Mouse (Mus musculus) thymus, adult 2 months (tissue): ENCODE measurements around the gene Pfkfb3. TPM values are rescaled to one million over a fixed set of nuclear protein-coding genes. Genes with fewer than 3 reads are reported as not detected.

Experiments used
- DNase-seq: peaks from one replicate; pipeline ENCODE4 v3.0.0; 2021
- H3K27ac ChIP-seq: fragments of 200-500 bp; 2 replicates; pipeline ENCODE4 v1.5.1; 2012; ENCODE audit warnings: low read length, control low read depth; ENCODE audit not compliant: control insufficient read depth, insufficient read depth
- H3K27me3 ChIP-seq: fragments of 200-500 bp; 2 replicates; pipeline ENCODE4 v1.6.1; 2012; ENCODE audit warnings: mild to moderate bottlenecking, low read length, moderate library complexity, mixed read lengths; ENCODE audit not compliant: control insufficient read depth, insufficient read depth
- H3K36me3 ChIP-seq: fragments of 200-500 bp; 2 replicates; pipeline ENCODE4 v1.6.1; 2012; ENCODE audit warnings: mild to moderate bottlenecking, low read length, moderate library complexity; ENCODE audit not compliant: control insufficient read depth, insufficient read depth
- H3K4me1 ChIP-seq: fragments of 200-500 bp; replicated peaks from 2 replicates; pipeline ENCODE4 v1.6.1; 2012; ENCODE audit warnings: low read length; ENCODE audit not compliant: control insufficient read depth, insufficient read depth
- H3K4me3 ChIP-seq: fragments of 200-500 bp; 2 replicates; pipeline ENCODE4 v1.5.1; 2012; ENCODE audit warnings: mild to moderate bottlenecking, low read length, control low read depth, moderate library complexity; ENCODE audit not compliant: control insufficient read depth, insufficient read depth
- CTCF ChIP-seq: fragments of 200-500 bp; IDR thresholded peaks from 2 replicates; pipeline ENCODE4 v1.5.1; 2012; ENCODE audit warnings: mild to moderate bottlenecking, control low read depth, low read length, moderate library complexity, borderline replicate concordance; ENCODE audit not compliant: control insufficient read depth, poor library complexity, insufficient read depth; ENCODE audit errors: extremely low read depth
- POLR2A ChIP-seq: fragments of 200-500 bp; IDR thresholded peaks from 2 replicates; pipeline ENCODE4 v1.6.1; 2012; ENCODE audit warnings: mild to moderate bottlenecking, low read length, control low read depth, moderate library complexity; ENCODE audit not compliant: control insufficient read depth, poor library complexity, insufficient read depth; ENCODE audit errors: extremely low read depth
- WGBS: fragments of 180-500 bp; shearing (Covaris S2); methylation state at CpG from one replicate; pipeline ENCODE4 v1.1.7; 2018; 5-methylcytosine and 5-hydroxymethylcytosine counted together
- polyA plus RNA-seq: library from polyadenylated mRNA; depleted of rRNA; stranded (reverse); fragments of >200 nt; gene quantifications from 2 replicates; pipeline ENCODE4 v1.2.3, GENCODE M21; 2012

The Pfkfb3 gene
- polyA plus RNA-seq, 1 experiment, result 47.2 TPM

DNA sequence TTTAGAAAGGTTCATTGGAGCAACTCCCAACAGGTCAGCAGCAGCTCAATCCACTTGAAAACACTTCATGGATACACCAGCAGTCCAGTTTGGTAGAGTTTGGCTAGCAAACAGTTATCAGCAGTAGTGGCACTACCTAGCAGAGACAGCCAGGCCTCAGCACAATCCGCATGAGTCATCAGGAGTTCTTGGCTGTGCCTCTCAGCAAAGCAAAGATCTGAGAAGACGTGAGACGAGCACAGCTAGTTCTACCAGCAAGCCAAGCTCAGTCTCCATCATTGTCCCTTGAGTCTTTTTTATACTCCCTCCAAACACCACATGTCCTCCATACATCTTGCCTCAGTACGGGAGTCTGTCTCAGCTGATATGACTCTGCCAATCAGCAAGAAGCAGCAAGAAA is 25.5 kb upstream of the Pfkfb3 start:
- 98% methylated on average over 4 of the region's 4 CpGs for WGBS
- TF ChIP-seq CTCF (no peak), POLR2A (no peak)
- peaks cover 5% of the 10 kb centered on the region; the same call in 1 of the 2 replicates for H3K36me3 ChIP-seq
- DNase-seq, result no peak
- no peaks in the 10 kb centered on the region for H3K27me3 ChIP-seq
- H3K4me3 ChIP-seq, result no peak overlapping the region
- no peaks in the 10 kb centered on the region for H3K4me1 ChIP-seq
- H3K27ac ChIP-seq, result no peak overlapping the region

DNA sequence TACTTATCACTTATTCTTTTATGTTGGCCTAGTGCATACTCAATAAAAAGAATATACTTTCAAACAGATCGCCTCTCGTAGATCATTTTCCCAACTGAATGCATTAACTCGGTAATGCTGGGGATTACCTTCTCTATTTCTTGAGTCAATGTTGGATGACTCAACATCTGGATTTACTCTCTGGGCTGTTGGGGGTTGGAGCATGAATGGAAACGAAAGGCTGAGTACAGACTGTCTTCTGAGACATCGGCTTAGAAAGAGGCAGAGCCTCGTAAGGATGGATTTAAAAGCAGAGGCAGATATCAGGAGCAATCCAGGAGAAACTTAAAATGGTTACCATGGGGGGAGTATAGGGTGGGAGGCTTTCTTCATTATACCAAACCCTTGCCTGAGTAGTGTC is 24.3 kb upstream of the Pfkfb3 start:
- no peak overlapping the region for H3K4me3 ChIP-seq
- 0 out of 2 replicates have a peak, but pooled peaks cover 2% of the 10 kb centered on the region for H3K4me1 ChIP-seq
- 97% methylated on average over 6 of the region's 6 CpGs for WGBS

DNA sequence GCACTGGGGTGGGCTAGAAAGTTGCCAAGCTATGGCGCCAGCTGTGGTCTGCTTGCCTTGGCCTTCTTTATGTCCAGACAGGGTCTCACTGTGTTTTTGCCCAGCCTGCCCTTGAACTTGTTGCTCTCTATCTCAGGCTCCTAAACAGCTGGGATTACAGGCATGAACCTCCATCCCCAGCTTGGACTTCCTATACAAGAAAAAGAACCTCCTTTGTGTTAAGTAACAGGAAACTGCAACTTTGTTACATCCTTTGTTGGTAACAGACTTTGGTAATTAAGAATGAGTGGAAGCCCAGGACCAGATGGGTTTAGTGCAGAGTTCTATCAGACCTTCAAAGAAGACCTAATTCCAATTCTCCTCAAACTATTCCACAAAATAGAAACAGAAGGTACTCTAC is 19.8 kb upstream of the Pfkfb3 start:
- 94% methylated on average over 1 of the region's 1 CpGs for WGBS
- no peak overlapping the region for H3K4me3 ChIP-seq
- DNase-seq, result no peak
- no peaks in the 10 kb centered on the region for H3K27me3 ChIP-seq
- no peak for TF ChIP-seq CTCF
- no peak overlapping the region for H3K27ac ChIP-seq
- 0 out of 2 replicates have a peak, but pooled peaks cover 2% of the 10 kb centered on the region for H3K4me1 ChIP-seq
- H3K36me3 ChIP-seq, result no peaks in the 10 kb centered on the region

More for the DNA sequence above, 24.3 kb upstream of the Pfkfb3 start:
- H3K27ac ChIP-seq, result no peak overlapping the region
- no peaks in the 10 kb centered on the region for H3K36me3 ChIP-seq
- no peaks in the 10 kb centered on the region for H3K27me3 ChIP-seq
- TF ChIP-seq CTCF (no peak), POLR2A (no peak)
- no peak for DNase-seq

DNA sequence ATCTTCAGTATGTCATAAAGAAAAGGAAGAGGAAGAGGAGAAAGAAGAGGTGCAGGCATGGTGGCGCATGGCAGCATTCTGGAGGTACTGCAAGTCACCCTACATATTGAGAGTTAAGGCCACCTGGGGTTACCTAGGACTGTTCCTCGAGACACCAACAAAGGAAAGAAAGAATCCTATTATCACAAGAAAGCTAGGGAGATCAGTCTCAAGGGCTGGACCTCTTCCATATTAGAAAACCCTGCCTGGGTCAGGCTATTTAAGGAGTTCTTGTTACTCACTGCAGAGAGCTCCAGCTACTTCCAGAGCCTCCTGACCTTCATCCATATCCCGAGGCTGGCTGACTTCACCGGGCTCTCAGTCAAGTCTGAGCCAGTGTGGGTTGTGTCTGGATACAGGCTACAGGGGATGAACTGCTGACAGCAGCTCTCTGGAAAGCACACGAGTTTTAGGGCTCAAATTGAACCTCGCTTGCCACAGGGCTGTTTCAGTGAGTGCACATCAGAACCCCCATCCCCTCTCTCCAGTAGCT is 17.2 kb upstream of the Pfkfb3 start:
- Histone ChIP-seq H3K27ac (no peak overlapping the region), H3K36me3 (no peaks in the 10 kb centered on the region), H3K4me1 (0 out of 2 replicates have a peak, but pooled peaks cover 2% of the 10 kb centered on the region), H3K4me3 (no peak overlapping the region), H3K27me3 (no peaks in the 10 kb centered on the region)
- WGBS, result 81% methylated on average over 6 of the region's 6 CpGs
- no peak for DNase-seq
- no peak for TF ChIP-seq POLR2A
- TF ChIP-seq CTCF, result no peak

DNA sequence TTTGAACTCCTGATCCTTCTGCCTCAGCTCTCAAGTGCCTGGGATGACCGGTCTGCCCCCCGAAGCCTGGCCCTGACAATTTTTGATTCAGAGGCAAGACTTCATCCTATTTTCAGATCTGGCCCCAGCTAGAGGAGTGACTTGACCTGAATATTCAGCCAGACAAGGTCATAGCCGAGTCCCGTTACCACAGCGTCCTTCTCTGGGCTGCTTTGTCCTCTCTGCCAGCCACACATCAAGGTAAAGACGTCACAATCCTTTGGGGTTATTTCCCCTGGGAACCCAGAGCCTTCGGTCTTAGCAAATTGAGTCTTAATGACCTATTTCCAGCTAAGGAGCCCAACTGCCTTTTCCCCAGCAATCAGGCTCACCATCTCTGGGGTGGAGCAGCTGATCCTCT is 14.6 kb upstream of the Pfkfb3 start:
- 95% methylated on average over 7 of the region's 7 CpGs for WGBS
- peaks cover 4% of the 10 kb centered on the region; the same call in 1 of the 2 replicates for H3K4me1 ChIP-seq
- TF ChIP-seq CTCF (no peak), POLR2A (no peak)

DNA sequence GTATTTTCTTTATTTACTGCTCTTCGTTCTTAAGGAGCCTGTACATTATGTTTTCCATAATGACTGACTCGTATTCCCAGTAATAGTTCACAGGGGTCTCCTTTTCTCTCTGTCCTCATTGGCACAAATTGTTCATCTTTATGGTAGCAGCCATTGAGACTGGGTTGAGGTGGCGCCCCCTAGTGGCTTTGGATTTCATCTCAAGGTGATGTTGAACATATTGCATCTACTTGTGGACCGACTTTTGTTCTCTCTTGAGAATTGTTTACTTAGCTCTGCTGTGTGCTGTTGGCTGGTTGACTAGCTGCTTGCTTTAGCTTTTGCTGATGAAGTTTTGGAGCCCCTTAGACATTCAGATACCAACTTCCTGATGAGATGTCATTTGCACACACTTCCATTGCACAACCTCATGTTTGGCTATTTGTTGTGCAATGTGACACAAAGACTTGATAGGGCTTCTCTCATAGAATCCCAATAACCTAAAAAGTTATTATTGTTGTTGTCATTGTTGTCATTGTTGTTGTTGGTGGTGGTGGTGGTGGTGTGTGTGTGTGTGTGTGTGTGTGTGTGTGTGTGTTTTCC is 14.0 kb upstream of the Pfkfb3 start:
- WGBS, result 59% methylated on average over 4 of the region's 4 CpGs

More for the DNA sequence above, 14.6 kb upstream of the Pfkfb3 start:
- Histone ChIP-seq H3K36me3 (no peaks in the 10 kb centered on the region), H3K27ac (no peak overlapping the region), H3K4me3 (no peak overlapping the region), H3K27me3 (no peaks in the 10 kb centered on the region)
- DNase-seq, result no peak

DNA sequence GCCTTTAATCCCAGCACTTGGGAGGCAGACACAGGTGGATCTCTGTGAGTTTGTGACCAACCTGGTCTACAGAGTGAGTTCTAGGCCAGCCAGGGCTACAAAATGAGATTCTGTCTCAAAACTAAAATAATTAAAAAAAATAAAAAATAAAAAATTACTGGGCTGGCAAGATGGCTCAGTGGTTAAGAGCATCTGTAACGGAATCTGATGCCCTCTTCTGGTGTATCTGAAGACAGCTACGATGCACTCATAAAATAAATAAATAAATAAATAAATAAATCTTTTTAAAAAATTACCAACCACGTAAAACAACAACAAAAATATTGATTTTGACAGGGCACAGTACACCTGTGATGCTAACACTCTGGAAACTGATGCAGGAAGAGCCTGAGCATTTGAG is 13.0 kb upstream of the Pfkfb3 start:
- Histone ChIP-seq H3K4me3 (no peak overlapping the region), H3K27ac (no peak overlapping the region), H3K4me1 (peaks cover 4% of the 10 kb centered on the region; the same call in 1 of the 2 replicates), H3K27me3 (no peaks in the 10 kb centered on the region), H3K36me3 (no peaks in the 10 kb centered on the region)
- WGBS, result 83% methylated on average over 3 of the region's 3 CpGs
- DNase-seq, result no peak
- TF ChIP-seq CTCF (no peak), POLR2A (no peak)

More for the DNA sequence above, 14.0 kb upstream of the Pfkfb3 start:
- Histone ChIP-seq H3K27ac (no peak overlapping the region), H3K4me1 (peaks cover 4% of the 10 kb centered on the region; the same call in 1 of the 2 replicates), H3K4me3 (no peak overlapping the region), H3K36me3 (no peaks in the 10 kb centered on the region), H3K27me3 (no peaks in the 10 kb centered on the region)
- no peak for TF ChIP-seq POLR2A
- peak; percentile 75 for DNase-seq
